Mouse (Mus musculus): Measurements from ENCODE around the gene Timmdc1.

- TF ChIP-seq POLR2A (IDR thresholded peaks at IDR 0.05; ENCODE audit: low read depth, low read length): no peak
- no peak for TF ChIP-seq CTCF (IDR thresholded peaks at IDR 0.05; ENCODE audit: extremely low read depth, insufficient read length, insufficient replicate concordance, low read depth, low read length)
Measured at GRCm38 (mm10) chr16:38502469-38502868, 20.0 kb downstream of the Timmdc1 start.
